Mouse (Mus musculus) left cerebral cortex, adult 2 months (tissue): ENCODE data around the gene Sult6b1. TPM values are rescaled to one million over a fixed set of nuclear protein-coding genes. Genes with fewer than 3 reads are reported as not detected.

Source experiments
- DNase-seq, 2 experiments: peaks; one replicate each; pipeline ENCODE4 v3.0.0; 2021 to 2022; ENCODE audit warnings: low spot score in 2 of 2, mixed read lengths in 1 of 2; ENCODE audit errors: extremely low spot score in 1 of 2
- H3K27ac ChIP-seq: fragments of 200-600 bp; 2 replicates; pipeline ENCODE4 v1.8.1; 2022
- H3K4me3 ChIP-seq: fragments of 200-600 bp; 2 replicates; pipeline ENCODE4 v1.8.1; 2022
- CTCF ChIP-seq: fragments of 200-600 bp; IDR thresholded peaks from 2 replicates; pipeline ENCODE4 v1.8.1; 2022; ENCODE audit warnings: antibody characterized with exemption, mild to moderate bottlenecking, moderate library complexity
- intact Hi-C: fragments of 180-260 bp; cut with DNase I; formaldehyde crosslinking; loops from one replicate; pipeline ENCODE4 v1.15.1; 2025
- total RNA-seq, 2 experiments: library from RNA; stranded (reverse); gene quantifications; 2 replicates each; pipeline ENCODE4 v1.2.3; 2021

The Sult6b1 gene
- total RNA-seq, 2 experiments from 2014 or later, result 0.79 TPM; not detected in 1

DNA sequence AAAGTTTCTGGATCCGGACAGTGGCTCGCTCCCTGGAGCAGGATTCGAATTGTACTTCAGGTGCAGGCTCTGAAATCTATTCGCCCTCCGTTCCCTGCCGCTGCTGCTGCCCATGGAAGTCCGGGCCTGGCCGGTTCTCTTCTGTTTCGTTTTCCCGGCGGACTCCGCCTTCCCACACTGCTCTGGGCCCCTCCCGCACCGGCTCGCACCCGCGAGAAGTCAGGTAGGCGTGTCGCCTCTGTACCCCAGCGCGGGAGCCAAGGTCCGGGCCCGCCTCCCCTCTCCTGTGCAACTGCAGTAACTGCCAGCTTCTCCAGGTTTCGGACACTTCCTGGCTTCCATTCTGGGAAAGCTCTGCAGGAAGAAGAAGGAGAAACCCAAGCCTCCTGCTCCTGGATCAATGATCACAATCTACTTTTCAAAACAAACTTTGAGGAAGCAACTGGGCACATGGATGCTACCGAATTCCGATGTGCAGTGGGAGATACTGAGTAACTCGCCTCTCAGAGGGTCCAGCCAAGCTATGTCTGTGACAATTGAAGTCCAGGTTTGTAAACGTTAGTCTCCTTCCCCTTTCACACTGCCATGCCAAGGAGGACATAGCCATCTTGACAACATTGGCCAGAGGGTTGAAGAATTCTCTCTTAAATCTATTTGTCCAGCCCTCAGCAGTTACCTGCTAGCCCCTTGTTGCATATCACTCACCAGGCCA is 24.2 kb downstream of the Sult6b1 start, which contains the start of gene Eif2ak2:
Eif2ak2 (minus strand) TSS at position 173 of the 712 bp plus-strand sequence.
- intact Hi-C loops, result no loop called here
- TF ChIP-seq CTCF, result no peak
- peak; percentile 44 to 52 for DNase-seq
- peak within 1 kb of the TSS; percentile 68 for H3K4me3 ChIP-seq
- H3K27ac ChIP-seq, result no peak within 1 kb of the TSS; the same call in 1 of the 2 replicates

DNA sequence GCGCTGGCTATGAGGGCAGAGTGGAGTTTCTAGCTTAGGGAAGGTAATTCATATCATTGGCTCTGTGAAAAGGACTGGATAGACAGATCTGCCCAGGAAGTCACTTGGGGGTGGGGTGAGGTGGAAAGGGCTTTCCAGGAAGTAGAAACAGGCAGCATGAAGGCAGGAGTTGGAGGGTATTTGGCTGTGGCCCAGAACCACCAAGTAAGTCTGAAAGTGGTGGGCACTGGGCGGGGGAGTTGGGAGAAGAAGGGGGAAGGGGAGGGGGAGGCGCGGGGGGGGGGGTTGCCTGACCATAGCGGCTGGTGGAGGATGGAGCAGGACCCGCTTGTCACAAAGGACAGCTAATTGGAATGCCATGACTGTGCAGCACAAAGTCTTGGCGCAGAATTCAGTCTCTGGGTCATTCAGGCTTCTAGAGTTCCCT is 24.9 kb downstream of the Sult6b1 start:
- H3K4me3 ChIP-seq, result peak overlapping the region; percentile 68
- intact Hi-C loops, result no loop called here
- TF ChIP-seq CTCF, result no peak
- H3K27ac ChIP-seq, result no peak overlapping the region; the same call in 1 of the 2 replicates
- no peak for DNase-seq

DNA sequence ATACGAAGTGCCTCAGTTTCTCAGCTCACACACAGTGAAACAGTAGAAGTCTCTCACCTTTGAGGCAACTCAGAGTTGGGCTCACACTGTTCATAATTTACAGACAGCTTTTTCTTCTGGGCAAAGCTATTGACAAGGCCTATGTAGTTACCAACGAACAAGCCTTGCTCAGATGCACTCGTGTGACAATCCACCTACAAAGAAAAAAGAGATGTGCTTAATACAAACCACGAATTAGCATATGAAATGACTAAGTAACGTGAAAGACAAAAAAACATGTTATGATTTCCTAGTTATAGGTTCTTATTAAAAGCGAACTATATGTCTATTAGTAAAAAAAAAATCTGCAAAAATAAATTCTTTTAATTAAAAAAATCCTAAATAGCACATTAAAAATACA is 32.9 kb downstream of the Sult6b1 start:
- TF ChIP-seq CTCF, result no peak
- H3K27ac ChIP-seq, result no peak overlapping the region
- no peak for DNase-seq
- intact Hi-C loops, result no loop called here
- H3K4me3 ChIP-seq, result no peak overlapping the region

DNA sequence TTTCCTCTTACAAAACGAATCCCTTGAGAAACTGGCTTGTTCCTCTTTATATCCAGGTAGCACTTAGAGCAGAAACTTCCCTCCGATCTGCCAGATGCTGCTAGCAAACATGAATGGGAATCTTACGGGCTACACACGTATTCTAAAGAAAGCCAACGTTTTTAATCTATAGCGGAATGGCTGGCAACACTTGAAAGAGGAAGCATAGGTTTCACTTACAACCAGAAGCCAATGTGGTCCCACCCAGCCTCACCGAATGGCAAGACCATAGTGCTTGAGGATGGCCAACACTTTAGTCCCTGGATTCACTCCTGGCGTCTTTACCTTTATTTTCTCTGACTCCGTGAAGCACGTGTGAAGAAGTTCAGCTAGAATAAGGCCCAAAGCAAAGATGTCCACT is 50.5 kb downstream of the Sult6b1 start:
- Histone ChIP-seq H3K27ac (no peak overlapping the region), H3K4me3 (no peak overlapping the region)
- intact Hi-C loops, result no loop called here
- no peak for TF ChIP-seq CTCF
- no peak for DNase-seq

DNA sequence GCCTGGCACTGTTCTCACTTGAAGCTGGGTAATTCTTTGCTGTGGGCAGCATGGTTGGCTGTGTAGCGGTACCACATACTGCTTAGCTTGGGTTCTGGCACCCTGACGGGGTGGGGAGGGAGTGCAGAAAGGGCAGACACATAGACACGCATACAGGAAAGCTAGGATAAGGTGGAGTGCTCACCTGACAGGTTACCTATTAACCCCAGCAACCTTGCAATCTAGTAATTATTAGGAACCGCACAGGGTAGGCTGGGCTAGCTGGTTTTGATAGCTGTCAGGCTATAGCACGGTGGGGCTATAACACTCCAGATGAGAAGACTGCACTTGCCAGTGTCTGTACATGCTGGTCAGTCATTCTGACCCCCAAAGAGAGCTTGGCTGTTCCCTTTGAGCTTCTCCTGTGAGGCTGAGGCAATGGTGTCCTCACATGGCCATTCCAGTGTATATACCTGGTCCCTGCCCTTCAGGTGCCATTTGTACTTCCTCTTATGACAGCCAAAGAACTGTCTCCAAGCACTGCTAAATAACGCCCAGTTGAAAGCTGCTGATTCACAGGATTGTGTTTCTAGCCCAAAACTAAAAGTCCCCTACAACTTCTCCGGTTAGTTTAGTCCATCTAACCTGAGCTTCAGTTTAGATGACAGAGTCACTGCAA is 64.4 kb downstream of the Sult6b1 start:
- no peak overlapping the region for H3K27ac ChIP-seq
- intact Hi-C loops, result no loop called here
- DNase-seq, result no peak
- no peak overlapping the region for H3K4me3 ChIP-seq
- no peak for TF ChIP-seq CTCF

DNA sequence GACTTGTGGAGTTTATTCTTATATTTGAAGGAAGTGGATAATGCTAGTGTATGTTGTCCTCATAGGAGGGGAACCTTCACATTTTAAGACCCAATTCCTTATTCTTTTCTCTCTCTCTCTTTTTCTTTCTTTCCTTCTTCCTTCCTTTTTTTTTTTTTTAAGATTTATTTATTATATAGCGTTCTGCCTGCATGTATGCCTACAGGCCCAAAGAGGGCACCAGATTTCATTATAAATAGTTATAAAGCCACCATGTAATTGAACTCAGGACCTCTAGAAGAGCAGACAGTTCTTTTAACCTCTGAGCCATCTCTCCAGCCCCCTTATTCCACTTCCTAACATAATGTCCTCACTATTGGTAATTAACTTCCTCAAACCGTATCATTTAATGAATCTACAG is 70.7 kb downstream of the Sult6b1 start:
- peak overlapping the region; percentile 95 for H3K4me3 ChIP-seq
- no peak for DNase-seq
- peak; percentile 28 for TF ChIP-seq CTCF
- intact Hi-C loops, result no loop called here
- H3K27ac ChIP-seq, result peak overlapping the region; percentile 82; the same call in 1 of the 2 replicates

DNA sequence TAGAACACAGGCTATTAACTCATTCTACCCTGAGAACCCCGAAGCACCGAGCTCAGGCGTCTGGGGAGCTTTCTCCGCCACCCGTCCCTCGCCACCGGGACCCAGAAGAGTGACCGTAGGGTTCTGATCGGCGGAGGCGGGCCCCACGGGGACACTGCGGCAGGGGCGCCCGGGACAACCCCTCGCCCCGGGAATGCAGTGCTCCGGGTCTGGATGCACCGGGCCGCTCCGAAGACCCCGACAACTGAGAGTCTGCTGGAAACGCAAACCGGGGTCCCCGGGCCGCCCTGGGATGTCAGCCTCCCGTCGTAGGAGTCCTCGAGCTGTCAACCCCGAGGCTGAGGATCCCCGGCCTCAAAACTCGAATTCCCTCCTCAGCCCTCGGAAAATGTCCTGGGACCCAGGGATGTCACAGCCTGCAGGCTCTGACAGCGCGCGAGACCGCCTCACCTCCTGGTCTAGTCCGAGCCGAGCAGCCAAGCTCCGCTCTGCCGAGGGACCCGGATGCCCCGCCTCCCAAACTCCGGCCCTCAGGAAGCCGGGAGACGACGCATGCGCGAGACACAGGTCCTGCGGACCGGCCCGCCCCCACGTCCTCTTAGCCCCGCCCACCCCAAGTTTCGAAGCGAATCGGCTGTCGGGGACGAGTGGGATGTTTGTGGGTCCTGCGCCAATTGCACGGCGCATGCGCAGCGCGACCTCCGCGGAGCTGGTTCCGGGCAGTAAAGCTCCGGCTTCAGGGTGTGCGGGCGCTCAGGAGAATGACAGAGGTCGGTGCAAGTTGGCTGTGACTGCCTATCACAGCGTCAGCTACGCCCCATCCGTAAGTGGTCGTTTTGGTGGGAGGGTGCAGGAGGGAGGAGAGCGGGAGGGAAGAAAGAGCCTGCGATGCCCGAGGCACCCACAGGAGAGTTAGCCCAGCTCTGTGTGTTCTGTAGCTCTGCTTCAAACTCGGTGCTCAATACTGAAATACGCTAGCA is 71.6 kb downstream of the Sult6b1 start, which contains the start of the genes Heatr5b and Gpatch11:
Heatr5b (minus strand) TSS at position 509 of the 980 bp plus-strand sequence.
Gpatch11 (plus strand) TSS at position 712 of the 980 bp plus-strand sequence.
- H3K4me3 ChIP-seq, result peak within 1 kb of the TSS; percentile 95
- H3K27ac ChIP-seq, result peak within 1 kb of the TSS; percentile 91
- intact Hi-C loops, result loop anchor here (2.0 kb wide), 2 partner anchors 82 to 102 kb away; partner anchors contain the start of genes Cebpz, Cebpzos and Ndufaf7
- TF ChIP-seq CTCF, result no peak
- DNase-seq, result peak; percentile 97 to 98

Other genes starting within 250 kb of the Sult6b1 start
- 10 to 100 TPM; 58.1 to 65.7 TPM for gene Strn, start 169.8 kb downstream of the Sult6b1 start, total RNA-seq
- gene Heatr5b, start 71.6 kb downstream of the Sult6b1 start, total RNA-seq, result 10 to 100 TPM; 56.7 to 59.8 TPM
- gene Gpatch11, start 71.4 kb downstream of the Sult6b1 start, total RNA-seq, result 10 to 100 TPM; 38.6 to 42.8 TPM
- gene Eif2ak2, start 24.4 kb downstream of the Sult6b1 start, total RNA-seq, result 1 to 10 TPM; 4.6 to 5.5 TPM
- 10 to 100 TPM; 25.3 to 28.9 TPM for gene Cebpzos, start 9.5 kb upstream of the Sult6b1 start, total RNA-seq
- gene Cebpz, start 30.1 kb upstream of the Sult6b1 start, total RNA-seq, result 10 to 100 TPM; 32.9 to 34.0 TPM
- gene Ndufaf7, start 30.1 kb upstream of the Sult6b1 start, total RNA-seq, result 10 to 100 TPM; 56.2 to 60.6 TPM
- 10 to 100 TPM in 1 of 2 experiments, 1 to 10 TPM in 1; 9.3 to 10.9 TPM for gene Prkd3, start 113.8 kb upstream of the Sult6b1 start, total RNA-seq
- gene Qpct, start 144.9 kb upstream of the Sult6b1 start, total RNA-seq, result 10 to 100 TPM in 1 of 2 experiments, 1 to 10 TPM in 1; 9.1 to 11.5 TPM